Mouse (Mus musculus) CH12.LX (cell line): ENCODE data around the gene Pjvk.

ENCODE experiments used
- CHD2 ChIP-seq: IDR thresholded peaks from 2 replicates; pipeline ENCODE4 v1.6.1; 2011; ENCODE audit warnings: low read length, improper control_type of control experiment
- CTCF ChIP-seq, 2 experiments: IDR thresholded peaks in 1 of 2; conservative IDR thresholded peaks in 1 of 2; 2 replicates each; pipeline ENCODE4 v1.5.1; 2011 to 2012; ENCODE audit warnings: low read depth in 2 of 2, low read length in 2 of 2, improper control_type of control experiment in 1 of 2, inconsistent platforms in 1 of 2, mild to moderate bottlenecking in 1 of 2, moderate library complexity in 1 of 2
- HCFC1 ChIP-seq: IDR thresholded peaks from 2 replicates; pipeline ENCODE4 v1.6.1; 2012; ENCODE audit warnings: low read depth, mild to moderate bottlenecking, inconsistent platforms, low read length, improper control_type of control experiment
- MAFK ChIP-seq: IDR thresholded peaks from 2 replicates; pipeline ENCODE4 v1.6.1; 2011; ENCODE audit warnings: low read length, improper control_type of control experiment; ENCODE audit not compliant: insufficient replicate concordance
- MEF2A ChIP-seq: IDR thresholded peaks from 2 replicates; pipeline ENCODE4 v1.6.1; 2014; ENCODE audit warnings: low read depth, mild to moderate bottlenecking, inconsistent platforms, low read length, improper control_type of control experiment, borderline replicate concordance
- NRF1 ChIP-seq: IDR thresholded peaks from 2 replicates; pipeline ENCODE4 v1.6.1; 2014; ENCODE audit warnings: low read depth, mild to moderate bottlenecking, inconsistent platforms, low read length, improper control_type of control experiment, moderate library complexity
- POLR2A ChIP-seq: IDR thresholded peaks from 2 replicates; pipeline ENCODE4 v1.6.1; 2011; ENCODE audit warnings: low read depth, mild to moderate bottlenecking, improper control_type of control experiment, low read length
- SIN3A ChIP-seq: IDR thresholded peaks from 2 replicates; pipeline ENCODE4 v1.6.1; 2012; ENCODE audit warnings: low read length, improper control_type of control experiment, inconsistent platforms
- TCF12 ChIP-seq: IDR thresholded peaks from 2 replicates; pipeline ENCODE4 v1.6.1; 2014; ENCODE audit warnings: low read depth, mild to moderate bottlenecking, inconsistent platforms, low read length, improper control_type of control experiment

DNA sequence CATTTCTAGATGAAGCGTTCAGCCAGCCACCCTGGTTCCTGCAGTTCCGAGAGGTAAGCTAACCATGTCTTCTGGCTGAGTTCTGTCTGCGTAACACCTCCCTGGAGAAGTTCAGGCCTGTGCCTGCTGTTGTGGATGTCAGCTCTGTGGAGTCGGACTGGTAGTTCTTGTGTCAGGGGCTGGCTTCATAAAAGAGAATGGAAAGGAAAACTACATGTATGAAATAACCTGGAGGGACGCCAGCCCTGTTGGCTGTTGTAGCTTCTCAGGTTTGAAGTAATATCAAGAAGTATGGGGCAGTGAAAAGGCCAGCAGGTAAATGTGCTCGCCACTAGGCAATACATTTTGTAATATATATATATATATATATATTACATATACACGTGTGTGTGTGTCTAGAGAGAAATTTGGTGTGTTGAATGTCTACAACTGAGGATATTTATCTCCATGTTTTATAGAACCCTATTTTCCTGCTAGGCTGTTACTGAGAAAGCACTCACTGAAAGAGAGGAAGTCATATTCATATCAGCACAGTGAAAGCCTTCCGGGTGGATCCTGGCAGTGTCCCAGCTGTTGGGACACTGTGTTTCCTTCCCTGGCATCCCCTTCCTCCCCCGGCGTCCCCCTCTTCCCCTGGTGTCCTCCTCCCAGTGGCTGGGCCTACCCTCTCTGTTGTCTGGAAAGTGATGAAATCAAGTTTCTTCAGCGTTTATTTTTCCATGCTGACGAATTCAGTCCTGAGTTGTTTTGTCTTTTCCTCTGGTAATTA, 42.3 kb downstream of the Pjvk start:
- TF ChIP-seq SIN3A (no peak), CTCF (conservative IDR thresholded peaks at IDR 0.05 in 1 of 2, IDR thresholded peaks at IDR 0.05 in 1 of 2; ENCODE audit: low read depth in 2 of 2, low read length in 2 of 2) (no peak), CHD2 (no peak), HCFC1 (no peak), MAFK (no peak), POLR2A (no peak), NRF1 (no peak), MEF2A (no peak), TCF12 (no peak)
